Mouse (Mus musculus): ENCODE results near the gene Nmnat2.

GRCm38 (mm10) chr1:153145791-153146190, 191.0 kb downstream of the Nmnat2 start:
- TF ChIP-seq POLR2A (IDR thresholded peaks at IDR 0.05; ENCODE audit: insufficient read length, low read depth) (no peak), MYOG (IDR thresholded peaks at IDR 0.05; ENCODE audit: control insufficient read depth in 1 of 3, insufficient read depth in 1 of 3, insufficient read length in 2 of 3, low read depth in 2 of 3) (no peak), MYOD1 (IDR thresholded peaks at IDR 0.05; ENCODE audit: control insufficient read depth in 1 of 3, insufficient read length in 2 of 3, low read depth in 2 of 3) (no peak), POLR2AphosphoS2 (IDR thresholded peaks at IDR 0.05; ENCODE audit: insufficient read length, low read depth) (no peak)
